Mouse (Mus musculus): Measurements from ENCODE around the gene Psme1. TPM values are rescaled to one million over a fixed set of nuclear protein-coding genes. Genes with fewer than 3 reads are reported as not detected.

The Psme1 gene
- total RNA-seq, 2 experiments from 2014 or later: 107 to 271 TPM

Other genes with a start within 250 kb of the Psme1 start
Only the 30 nearest of the 31 such genes appear.
- 12.7 and 16.9 TPM in 2 replicates for gene Dhrs4, start 99.4 kb upstream of the Psme1 start, total RNA-seq (2015; ENCODE audit: low replicate concordance)
- gene Dhrs4, start 99.4 kb upstream of the Psme1 start, total RNA-seq (2017; ENCODE audit: low replicate concordance): 9.8 and 19.1 TPM in 2 replicates
- gene Carmil3, start 87.5 kb upstream of the Psme1 start, total RNA-seq (2015; ENCODE audit: low replicate concordance): not detected in 2 replicates
- gene Carmil3, start 87.5 kb upstream of the Psme1 start, total RNA-seq (2017; ENCODE audit: low replicate concordance): not detected in 2 replicates
- gene Cpne6, start 67.7 kb upstream of the Psme1 start, total RNA-seq (2015; ENCODE audit: low replicate concordance): not detected in 2 replicates
- not detected in 2 replicates for gene Cpne6, start 67.7 kb upstream of the Psme1 start, total RNA-seq (2017; ENCODE audit: low replicate concordance)
- 0.19 and 0.42 TPM in 2 replicates for gene Nrl, start 53.1 kb upstream of the Psme1 start, total RNA-seq (2015; ENCODE audit: low replicate concordance)
- gene Nrl, start 53.1 kb upstream of the Psme1 start, total RNA-seq (2017; ENCODE audit: low replicate concordance): 0.42 TPM in 1 of 2 replicates, not detected in the other
- 20.4 and 28.6 TPM in 2 replicates for gene Pck2, start 37.9 kb upstream of the Psme1 start, total RNA-seq (2015; ENCODE audit: low replicate concordance)
- gene Pck2, start 37.9 kb upstream of the Psme1 start, total RNA-seq (2017; ENCODE audit: low replicate concordance): 60.3 and 66.5 TPM in 2 replicates
- gene Dcaf11, start 18.1 kb upstream of the Psme1 start, total RNA-seq (2015; ENCODE audit: low replicate concordance): 18.2 and 21.9 TPM in 2 replicates
- gene Dcaf11, start 18.1 kb upstream of the Psme1 start, total RNA-seq (2017; ENCODE audit: low replicate concordance): 46.2 and 54.9 TPM in 2 replicates
- not detected in 2 replicates for gene A730061H03Rik, start 17.7 kb upstream of the Psme1 start, total RNA-seq (2015; ENCODE audit: low replicate concordance)
- gene A730061H03Rik, start 17.7 kb upstream of the Psme1 start, total RNA-seq (2017; ENCODE audit: low replicate concordance): 4.8 TPM in 1 of 2 replicates, not detected in the other
- not detected in 2 replicates for gene Fitm1, start 2.5 kb upstream of the Psme1 start, total RNA-seq (2015; ENCODE audit: low replicate concordance)
- gene Fitm1, start 2.5 kb upstream of the Psme1 start, total RNA-seq (2017; ENCODE audit: low replicate concordance): not detected in 2 replicates
- gene Emc9, start 7.2 kb downstream of the Psme1 start, total RNA-seq (2015; ENCODE audit: low replicate concordance): 10.9 TPM in 1 of 2 replicates, not detected in the other
- 2.6 and 3.6 TPM in 2 replicates for gene Emc9, start 7.2 kb downstream of the Psme1 start, total RNA-seq (2017; ENCODE audit: low replicate concordance)
- 74.0 and 102 TPM in 2 replicates for gene Psme2, start 13.0 kb downstream of the Psme1 start, total RNA-seq (2015; ENCODE audit: low replicate concordance)
- gene Psme2, start 13.0 kb downstream of the Psme1 start, total RNA-seq (2017; ENCODE audit: low replicate concordance): 83.1 and 86.1 TPM in 2 replicates
- 6.5 and 9.4 TPM in 2 replicates for gene Rnf31, start 13.6 kb downstream of the Psme1 start, total RNA-seq (2015; ENCODE audit: low replicate concordance)
- 7.1 and 8.9 TPM in 2 replicates for gene Rnf31, start 13.6 kb downstream of the Psme1 start, total RNA-seq (2017; ENCODE audit: low replicate concordance)
- gene Irf9, start 25.4 kb downstream of the Psme1 start, total RNA-seq (2015; ENCODE audit: low replicate concordance): 65.1 and 69.8 TPM in 2 replicates
- 104 and 106 TPM in 2 replicates for gene Irf9, start 25.4 kb downstream of the Psme1 start, total RNA-seq (2017; ENCODE audit: low replicate concordance)
- 1.7 TPM in 1 of 2 replicates, not detected in the other for gene Rec8, start 39.9 kb downstream of the Psme1 start, total RNA-seq (2015; ENCODE audit: low replicate concordance)
- gene Rec8, start 39.9 kb downstream of the Psme1 start, total RNA-seq (2017; ENCODE audit: low replicate concordance): 0.84 and 2.2 TPM in 2 replicates
- 3.7 and 29.7 TPM in 2 replicates for gene Ipo4, start 57.8 kb downstream of the Psme1 start, total RNA-seq (2015; ENCODE audit: low replicate concordance)
- gene Ipo4, start 57.8 kb downstream of the Psme1 start, total RNA-seq (2017; ENCODE audit: low replicate concordance): 7.0 and 13.8 TPM in 2 replicates
- gene Gm49378, start 59.8 kb downstream of the Psme1 start, total RNA-seq (2015; ENCODE audit: low replicate concordance): 0.96 and 5.4 TPM in 2 replicates
- gene Gm49378, start 59.8 kb downstream of the Psme1 start, total RNA-seq (2017; ENCODE audit: low replicate concordance): 5.4 TPM in 1 of 2 replicates, not detected in the other
- 9.6 and 14.2 TPM in 2 replicates for gene Tm9sf1, start 65.7 kb downstream of the Psme1 start, total RNA-seq (2015; ENCODE audit: low replicate concordance)
- gene Tm9sf1, start 65.7 kb downstream of the Psme1 start, total RNA-seq (2017; ENCODE audit: low replicate concordance): 12.0 and 20.5 TPM in 2 replicates
- 0.84 TPM in 1 of 2 replicates, not detected in the other for gene Tssk4, start 72.1 kb downstream of the Psme1 start, total RNA-seq (2015; ENCODE audit: low replicate concordance)
- gene Tssk4, start 72.1 kb downstream of the Psme1 start, total RNA-seq (2017; ENCODE audit: low replicate concordance): 0.28 and 0.68 TPM in 2 replicates
- 4.6 and 10.4 TPM in 2 replicates for gene Mdp1, start 82.4 kb downstream of the Psme1 start, total RNA-seq (2015; ENCODE audit: low replicate concordance)
- 7.1 and 8.4 TPM in 2 replicates for gene Mdp1, start 82.4 kb downstream of the Psme1 start, total RNA-seq (2017; ENCODE audit: low replicate concordance)
- 1.5 and 2.7 TPM in 2 replicates for gene Gmpr2, start 93.8 kb downstream of the Psme1 start, total RNA-seq (2015; ENCODE audit: low replicate concordance)
- gene Gmpr2, start 93.8 kb downstream of the Psme1 start, total RNA-seq (2017; ENCODE audit: low replicate concordance): 6.9 and 8.5 TPM in 2 replicates
- 89.5 and 91.3 TPM in 2 replicates for gene Nedd8, start 94.0 kb downstream of the Psme1 start, total RNA-seq (2015; ENCODE audit: low replicate concordance)
- gene Nedd8, start 94.0 kb downstream of the Psme1 start, total RNA-seq (2017; ENCODE audit: low replicate concordance): 66.5 and 67.1 TPM in 2 replicates
- gene Tinf2, start 103.7 kb downstream of the Psme1 start, total RNA-seq (2015; ENCODE audit: low replicate concordance): 7.7 and 10.2 TPM in 2 replicates
- 12.9 and 13.1 TPM in 2 replicates for gene Tinf2, start 103.7 kb downstream of the Psme1 start, total RNA-seq (2017; ENCODE audit: low replicate concordance)
- gene Tgm1, start 135.8 kb downstream of the Psme1 start, total RNA-seq (2015; ENCODE audit: low replicate concordance): 0.96 TPM in 1 of 2 replicates, not detected in the other
- 0.14 and 0.85 TPM in 2 replicates for gene Tgm1, start 135.8 kb downstream of the Psme1 start, total RNA-seq (2017; ENCODE audit: low replicate concordance)
- gene Rabggta, start 144.1 kb downstream of the Psme1 start, total RNA-seq (2015; ENCODE audit: low replicate concordance): 2.3 and 5.4 TPM in 2 replicates
- gene Rabggta, start 144.1 kb downstream of the Psme1 start, total RNA-seq (2017; ENCODE audit: low replicate concordance): 2.1 and 2.2 TPM in 2 replicates
- gene Dhrs1, start 167.6 kb downstream of the Psme1 start, total RNA-seq (2015; ENCODE audit: low replicate concordance): 22.4 and 27.1 TPM in 2 replicates
- gene Dhrs1, start 167.6 kb downstream of the Psme1 start, total RNA-seq (2017; ENCODE audit: low replicate concordance): 3.9 and 14.9 TPM in 2 replicates
- 6.5 and 11.3 TPM in 2 replicates for gene Nop9, start 167.6 kb downstream of the Psme1 start, total RNA-seq (2015; ENCODE audit: low replicate concordance)
- gene Nop9, start 167.6 kb downstream of the Psme1 start, total RNA-seq (2017; ENCODE audit: low replicate concordance): 3.7 and 3.9 TPM in 2 replicates
- gene Cideb, start 180.3 kb downstream of the Psme1 start, total RNA-seq (2015; ENCODE audit: low replicate concordance): 2.1 TPM in 1 of 2 replicates, not detected in the other
- gene Cideb, start 180.3 kb downstream of the Psme1 start, total RNA-seq (2017; ENCODE audit: low replicate concordance): 0.94 TPM in 1 of 2 replicates, not detected in the other
- gene Ltb4r2, start 183.3 kb downstream of the Psme1 start, total RNA-seq (2015; ENCODE audit: low replicate concordance): not detected in 2 replicates
- 0.14 TPM in 1 of 2 replicates, not detected in the other for gene Ltb4r2, start 183.3 kb downstream of the Psme1 start, total RNA-seq (2017; ENCODE audit: low replicate concordance)
- gene Ltb4r1, start 187.8 kb downstream of the Psme1 start, total RNA-seq (2015; ENCODE audit: low replicate concordance): 6.3 and 14.8 TPM in 2 replicates
- 9.3 and 21.8 TPM in 2 replicates for gene Ltb4r1, start 187.8 kb downstream of the Psme1 start, total RNA-seq (2017; ENCODE audit: low replicate concordance)
- not detected in 2 replicates for gene Adcy4, start 206.0 kb downstream of the Psme1 start, total RNA-seq (2015; ENCODE audit: low replicate concordance)
- not detected in 2 replicates for gene Adcy4, start 206.0 kb downstream of the Psme1 start, total RNA-seq (2017; ENCODE audit: low replicate concordance)
- gene Ripk3, start 210.7 kb downstream of the Psme1 start, total RNA-seq (2015; ENCODE audit: low replicate concordance): 17.1 and 22.6 TPM in 2 replicates
- gene Ripk3, start 210.7 kb downstream of the Psme1 start, total RNA-seq (2017; ENCODE audit: low replicate concordance): 6.7 and 7.2 TPM in 2 replicates